Mouse (Mus musculus) ES-E14 (cell line): ENCODE results near the gene Anxa11.

Experiments
- MAFK ChIP-seq: IDR thresholded peaks from 2 replicates; pipeline ENCODE4 v1.6.1; 2014; ENCODE audit warnings: mild to moderate bottlenecking, low read depth, low read length, inconsistent platforms; ENCODE audit not compliant: insufficient read depth
- ZNF384 ChIP-seq: IDR thresholded peaks from 2 replicates; pipeline ENCODE4 v1.6.1; 2012; ENCODE audit warnings: low read depth, low read length, inconsistent platforms

DNA sequence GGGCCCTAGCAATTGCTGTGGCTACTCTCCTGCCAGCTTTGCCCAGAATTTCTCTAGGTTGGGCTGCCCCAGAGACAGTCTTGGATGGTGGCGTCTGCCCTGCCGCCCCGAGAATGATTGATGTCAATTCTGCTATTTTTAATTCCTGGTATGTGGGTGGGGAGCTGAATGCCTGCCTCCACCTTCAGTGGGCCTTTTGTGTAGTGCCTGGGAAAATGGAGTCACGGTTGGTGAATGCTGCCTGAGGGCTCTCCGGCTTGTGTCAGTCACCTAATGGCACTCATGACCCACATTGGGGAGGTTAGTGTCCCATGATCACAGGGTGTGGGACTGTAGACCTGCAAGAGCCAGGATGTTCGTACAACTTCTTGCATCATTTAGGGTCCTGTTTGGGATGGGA, 11.3 kb downstream of the Anxa11 start:
- no peak for TF ChIP-seq MAFK
- TF ChIP-seq ZNF384, result no peak
